Mouse (Mus musculus) left cerebral cortex, adult 8-10 months (tissue): ENCODE results near the gene Mmp7. TPM values are rescaled to one million over a fixed set of nuclear protein-coding genes. Genes with fewer than 3 reads are reported as not detected.

Experiments
- DNase-seq, 2 experiments: peaks; one replicate each; pipeline ENCODE4 v3.0.0; 2022; ENCODE audit warnings: low spot score in 2 of 2
- total RNA-seq, 4 experiments: library from RNA; stranded (reverse); gene quantifications; 2 replicates each; pipeline ENCODE4 v1.2.4; 2022

Mmp7 gene
- total RNA-seq, 4 experiments from 2014 or later, result not detected

GRCm38 (mm10) chr9:7742696-7743095 lies 50.8 kb downstream of the Mmp7 start:
- DNase-seq, result no peak

GRCm38 (mm10) chr9:7744156-7744555 lies 52.3 kb downstream of the Mmp7 start:
- no peak for DNase-seq

- no peak for DNase-seq
Observed at GRCm38 (mm10) chr9:7748881-7749280, 57.0 kb downstream of the Mmp7 start.

Other genes starting within 250 kb of the Mmp7 start
- not detected for gene Mmp3, start 246.3 kb upstream of the Mmp7 start, total RNA-seq
- gene Mmp10, start 189.7 kb upstream of the Mmp7 start, total RNA-seq, result not detected
- gene Mmp8, start 133.6 kb upstream of the Mmp7 start, total RNA-seq, result not detected
- gene Mmp27, start 120.7 kb upstream of the Mmp7 start, total RNA-seq, result not detected
- not detected for gene Mmp20, start 63.9 kb upstream of the Mmp7 start, total RNA-seq
- gene Tmem123, start 72.0 kb downstream of the Mmp7 start, total RNA-seq, result 10 to 100 TPM; 11.6 to 12.5 (median 11.7) TPM
- 10 to 100 TPM; 31.2 to 35.3 (median 35.1) TPM for gene Birc2, start 145.0 kb downstream of the Mmp7 start, total RNA-seq
- gene Birc3, start 181.1 kb downstream of the Mmp7 start, total RNA-seq, result 1 to 10 TPM; 1.9 to 4.3 (median 3.3) TPM